Mouse (Mus musculus): ENCODE measurements at regions not wholly inside any gene's neighbourhood (a gene's known extent, or its start where the extent isn't known, plus 50 kb on each side); places are given as distances from the start of the nearest gene placed in this dataset.
"Not testable (repeated sequence)": the region's sequence is repeated elsewhere in the genome, so short reads cannot be mapped to it uniquely, and the experiment has no call there.

- DNase-seq (ENCODE audit: low spot score): no peak
- 81% methylated on average over 2 of the region's 2 CpGs for WGBS
Measured at GRCm38 (mm10) chr14:52638179-52638578, 142.6 kb upstream of the Olfr1507 start.

GRCm38 (mm10) chr14:52622184-52622583 lies 126.6 kb upstream of the Olfr1507 start:
- Histone ChIP-seq H3K27ac (replicated peaks; ENCODE audit: low read depth, low read length) (no peak overlapping the region), H3K4me1 (ENCODE audit: control insufficient read depth, insufficient read depth, low read length) (no peaks in the 10 kb centered on the region), H3K36me3 (ENCODE audit: control insufficient read depth, insufficient read depth, low read length) (no peaks in the 10 kb centered on the region), H3K9ac (ENCODE audit: low read depth, low read length, severe bottlenecking) (no peak overlapping the region), H3K4me3 (replicated peaks; ENCODE audit: low read length) (no peak overlapping the region), H3K27me3 (ENCODE audit: control insufficient read depth, insufficient read depth, low read length) (no peaks in the 10 kb centered on the region), H3K9me3 (ENCODE audit: control insufficient read depth, low read length) (no peaks in the 10 kb centered on the region), H3K4me2 (replicated peaks; ENCODE audit: low read depth, low read length, severe bottlenecking) (no peak overlapping the region)
- 35% methylated on average over 4 of the region's 4 CpGs for WGBS
- ATAC-seq (ENCODE audit: low FRiP score, low read depth) (no peak), DNase-seq (ENCODE audit: low spot score) (no peak)
- no peak for TF ChIP-seq POLR2A (IDR thresholded peaks at IDR 0.05; ENCODE audit: borderline replicate concordance, extremely low read depth, insufficient read depth, insufficient read length)

More at GRCm38 (mm10) chr14:52638179-52638578, 142.6 kb upstream of the Olfr1507 start:
- Histone ChIP-seq H3K9ac (ENCODE audit: low read depth, low read length, severe bottlenecking) (no peak overlapping the region), H3K27ac (replicated peaks; ENCODE audit: low read depth, low read length) (no peak overlapping the region), H3K27me3 (ENCODE audit: control insufficient read depth, insufficient read depth, low read length) (no peaks in the 10 kb centered on the region), H3K9me3 (ENCODE audit: control insufficient read depth, low read length) (no peaks in the 10 kb centered on the region; the same call in 1 of the 2 replicates), H3K4me1 (ENCODE audit: control insufficient read depth, insufficient read depth, low read length) (no peaks in the 10 kb centered on the region), H3K36me3 (ENCODE audit: control insufficient read depth, insufficient read depth, low read length) (no peaks in the 10 kb centered on the region), H3K4me3 (replicated peaks; ENCODE audit: low read length) (no peak overlapping the region), H3K4me2 (replicated peaks; ENCODE audit: low read depth, low read length, severe bottlenecking) (no peak overlapping the region)
- ATAC-seq (ENCODE audit: low FRiP score, low read depth): no peak
- no peak for TF ChIP-seq POLR2A (IDR thresholded peaks at IDR 0.05; ENCODE audit: borderline replicate concordance, extremely low read depth, insufficient read depth, insufficient read length)

- no peaks in the 10 kb centered on the region for H3K4me1 ChIP-seq (ENCODE audit: control insufficient read depth, insufficient read depth, low read length)
- H3K9me3 ChIP-seq (ENCODE audit: control insufficient read depth, low read length): no peaks in the 10 kb centered on the region
- no peak overlapping the region for H3K4me2 ChIP-seq (replicated peaks; ENCODE audit: low read depth, low read length, severe bottlenecking)
- DNase-seq (ENCODE audit: low spot score) (no peak), ATAC-seq (ENCODE audit: low FRiP score, low read depth) (no peak)
- no peak overlapping the region for H3K4me3 ChIP-seq (replicated peaks; ENCODE audit: low read length)
- no peak overlapping the region for H3K27ac ChIP-seq (replicated peaks; ENCODE audit: low read depth, low read length)
- no peaks in the 10 kb centered on the region for H3K27me3 ChIP-seq (ENCODE audit: control insufficient read depth, insufficient read depth, low read length)
- H3K36me3 ChIP-seq (ENCODE audit: control insufficient read depth, insufficient read depth, low read length): no peaks in the 10 kb centered on the region
- no peak for TF ChIP-seq POLR2A (IDR thresholded peaks at IDR 0.05; ENCODE audit: borderline replicate concordance, extremely low read depth, insufficient read depth, insufficient read length)
- WGBS: 43% methylated on average over 3 of the region's 3 CpGs
- H3K9ac ChIP-seq (ENCODE audit: low read depth, low read length, severe bottlenecking): no peak overlapping the region
Measured at GRCm38 (mm10) chr14:52580319-52580718, 84.8 kb upstream of the Olfr1507 start.

- DNase-seq (ENCODE audit: low spot score) (no peak), ATAC-seq (ENCODE audit: low FRiP score, low read depth) (no peak)
- no peak for TF ChIP-seq POLR2A (IDR thresholded peaks at IDR 0.05; ENCODE audit: borderline replicate concordance, extremely low read depth, insufficient read depth, insufficient read length)
- 78% methylated on average over 5 of the region's 5 CpGs for WGBS
- H3K9me3 ChIP-seq (ENCODE audit: control insufficient read depth, low read length): no peaks in the 10 kb centered on the region
- H3K27ac ChIP-seq (replicated peaks; ENCODE audit: low read depth, low read length): no peak overlapping the region
- no peak overlapping the region for H3K4me3 ChIP-seq (replicated peaks; ENCODE audit: low read length)
- no peaks in the 10 kb centered on the region for H3K4me1 ChIP-seq (ENCODE audit: control insufficient read depth, insufficient read depth, low read length)
- H3K36me3 ChIP-seq (ENCODE audit: control insufficient read depth, insufficient read depth, low read length): no peaks in the 10 kb centered on the region
- no peak overlapping the region for H3K4me2 ChIP-seq (replicated peaks; ENCODE audit: low read depth, low read length, severe bottlenecking)
- H3K27me3 ChIP-seq (ENCODE audit: control insufficient read depth, insufficient read depth, low read length): no peaks in the 10 kb centered on the region
- no peak overlapping the region for H3K9ac ChIP-seq (ENCODE audit: low read depth, low read length, severe bottlenecking)
Measured at GRCm38 (mm10) chr14:52566920-52567319, 71.4 kb upstream of the Olfr1507 start.

- H3K27me3 ChIP-seq (ENCODE audit: control insufficient read depth, insufficient read depth, low read length): no peaks in the 10 kb centered on the region
- H3K4me1 ChIP-seq (ENCODE audit: control insufficient read depth, insufficient read depth, low read length): no peaks in the 10 kb centered on the region
- no peak overlapping the region for H3K4me3 ChIP-seq (replicated peaks; ENCODE audit: low read length)
- TF ChIP-seq POLR2A (IDR thresholded peaks at IDR 0.05; ENCODE audit: borderline replicate concordance, extremely low read depth, insufficient read depth, insufficient read length): no peak
- H3K27ac ChIP-seq (replicated peaks; ENCODE audit: low read depth, low read length): no peak overlapping the region
- H3K36me3 ChIP-seq (ENCODE audit: control insufficient read depth, insufficient read depth, low read length): no peaks in the 10 kb centered on the region
- no peak overlapping the region for H3K4me2 ChIP-seq (replicated peaks; ENCODE audit: low read depth, low read length, severe bottlenecking)
- no peaks in the 10 kb centered on the region for H3K9me3 ChIP-seq (ENCODE audit: control insufficient read depth, low read length)
- no peak overlapping the region for H3K9ac ChIP-seq (ENCODE audit: low read depth, low read length, severe bottlenecking)
- no peak for ATAC-seq (ENCODE audit: low FRiP score, low read depth)
- no peak for DNase-seq (ENCODE audit: low spot score)
- WGBS: 57% methylated on average over 4 of the region's 4 CpGs
Measured at GRCm38 (mm10) chr14:52565606-52566005, 70.1 kb upstream of the Olfr1507 start.

- H3K27ac ChIP-seq (replicated peaks; ENCODE audit: low read depth, low read length); H3K9me3 ChIP-seq (ENCODE audit: control insufficient read depth, low read length); H3K27me3 ChIP-seq (ENCODE audit: control insufficient read depth, insufficient read depth, low read length); H3K4me3 ChIP-seq (replicated peaks; ENCODE audit: low read length); H3K4me2 ChIP-seq (replicated peaks; ENCODE audit: low read depth, low read length, severe bottlenecking); H3K9ac ChIP-seq (ENCODE audit: low read depth, low read length, severe bottlenecking); H3K4me1 ChIP-seq (ENCODE audit: control insufficient read depth, insufficient read depth, low read length); H3K36me3 ChIP-seq (ENCODE audit: control insufficient read depth, insufficient read depth, low read length); DNase-seq (ENCODE audit: low spot score); ATAC-seq (ENCODE audit: low FRiP score, low read depth): not testable (repeated sequence)
- WGBS: 93% methylated on average over 10 of the region's 13 CpGs
Measured at GRCm38 (mm10) chr14:52556340-52556739, 60.8 kb upstream of the Olfr1507 start.
